Mouse (Mus musculus): ENCODE results near the gene Trit1. TPM values are rescaled to one million over a fixed set of nuclear protein-coding genes. Genes with fewer than 3 reads are reported as not detected.
"Not testable (repeated sequence)": the region's sequence is repeated elsewhere in the genome, so short reads cannot be mapped to it uniquely, and the experiment has no call there.

Trit1 gene
- total RNA-seq, 2 experiments from 2014 or later: 22.8 to 22.9 TPM

DNA sequence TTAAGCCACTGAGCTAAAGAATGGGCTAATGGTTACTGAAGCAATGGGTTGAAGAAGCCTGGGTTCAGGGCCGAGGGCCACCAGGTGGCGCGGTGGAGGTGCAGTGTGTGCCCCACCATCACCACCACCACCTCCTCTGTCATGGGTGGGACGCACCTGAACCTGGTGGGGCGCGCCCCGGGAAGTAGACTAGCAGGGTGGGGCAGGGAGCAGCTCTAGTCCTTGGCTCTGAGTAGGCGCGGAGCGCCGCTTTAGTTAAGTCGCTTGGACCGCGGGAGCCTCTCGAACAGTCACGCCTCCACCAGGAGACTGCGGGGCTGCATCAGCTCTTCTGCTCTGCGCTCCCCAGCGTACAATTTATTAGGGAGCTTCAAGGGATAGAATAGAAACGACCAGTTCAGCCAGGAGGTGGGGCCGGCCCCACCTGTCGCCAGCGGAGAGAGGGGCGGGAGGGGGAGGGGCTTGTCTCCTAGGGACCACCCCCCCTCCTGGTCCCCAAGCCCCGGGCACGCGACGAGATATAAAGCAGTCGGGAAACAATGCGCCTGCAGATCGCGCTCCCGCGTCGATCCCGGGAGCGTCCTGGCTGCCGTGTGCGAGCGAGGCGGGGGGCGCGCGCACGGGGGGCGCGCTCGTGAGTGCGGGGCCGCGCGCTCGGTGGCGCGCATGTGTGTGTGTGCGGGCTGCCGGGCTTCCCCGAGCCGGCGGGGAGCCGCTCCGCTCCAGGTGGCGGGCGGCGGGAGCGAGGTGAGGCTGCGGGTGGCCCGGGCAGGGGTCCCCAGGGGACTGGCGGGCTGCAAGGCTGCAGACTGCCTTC lies 20.8 kb upstream of the Trit1 start, which contains the start of gene Mycl:
Gene Mycl (plus strand): TSS at position 249 of the 817 bp plus-strand sequence.
- intact Hi-C loops (cut with DNase I): loop anchor here (1.0 to 10.0 kb wide), 3 partner anchors 57 to 259 kb away; no protein-coding TSS in a partner anchor

GRCm38 (mm10) chr4:122996221-122996617 lies 20.2 kb upstream of the Trit1 start:
- intact Hi-C loops (cut with DNase I): loop anchor here (5.0 to 10.0 kb wide), 2 partner anchors 56 to 259 kb away; no protein-coding TSS in a partner anchor

More for the DNA sequence above, 20.8 kb upstream of the Trit1 start, which contains the start of gene Mycl:
- DNase-seq (ENCODE audit: low spot score in 2 of 2): peak; percentile 80 to 90

GRCm38 (mm10) chr4:122996618-122997381 lies 19.6 kb upstream of the Trit1 start:
- intact Hi-C loops (cut with DNase I): loop anchor here (5.0 to 10.0 kb wide), 2 partner anchors 56 to 258 kb away; no protein-coding TSS in a partner anchor
- DNase-seq (ENCODE audit: low spot score in 2 of 2): peak; percentile 34 to 64

More at GRCm38 (mm10) chr4:122996221-122996617, 20.2 kb upstream of the Trit1 start:
- DNase-seq (ENCODE audit: low spot score in 2 of 2): peak in 1 of 2 experiments; percentile 44

DNA sequence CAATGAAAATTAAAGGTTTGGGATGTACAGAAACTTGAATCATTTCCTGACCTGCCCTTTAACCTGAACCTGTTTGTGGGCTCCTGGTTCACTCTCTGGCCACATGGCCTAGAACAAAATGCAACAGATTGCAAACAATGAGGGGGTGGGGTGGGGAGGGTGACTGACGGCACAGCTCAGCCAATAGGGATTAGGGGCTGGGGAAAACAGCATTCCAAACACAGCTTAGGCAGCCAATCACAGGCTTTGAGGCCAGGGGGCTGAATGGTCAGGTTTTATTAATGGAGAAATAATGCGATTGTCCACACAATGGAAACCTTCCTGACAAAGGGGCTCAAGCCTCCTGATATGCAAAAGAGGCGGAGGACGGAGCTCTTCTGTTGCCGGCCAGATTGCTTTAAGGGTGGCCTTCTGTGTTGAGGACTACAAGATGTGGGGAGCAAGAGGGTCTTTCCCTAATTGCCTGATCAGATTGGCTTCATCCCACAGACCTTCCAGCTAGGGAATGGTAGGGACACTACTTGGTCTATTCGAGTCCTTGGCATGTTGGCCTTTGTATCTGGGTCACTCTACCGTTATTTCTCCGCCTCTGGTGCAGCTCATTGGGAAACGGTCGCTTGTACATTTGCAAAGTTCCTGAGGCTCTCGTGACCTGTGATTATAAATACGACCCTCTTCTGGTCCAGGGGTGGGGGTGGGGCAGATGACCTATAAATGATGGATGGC lies 17.7 kb upstream of the Trit1 start:
- DNase-seq (ENCODE audit: low spot score in 2 of 2): peak in 1 of 2 experiments; percentile 38
- intact Hi-C loops (cut with DNase I): loop anchor here (5.0 to 10.0 kb wide), 2 partner anchors 54 to 256 kb away; no protein-coding TSS in a partner anchor

GRCm38 (mm10) chr4:122999263-122999691 lies 17.1 kb upstream of the Trit1 start:
- no peak for DNase-seq (ENCODE audit: low spot score in 2 of 2)
- intact Hi-C loops (cut with DNase I): loop anchor here (5.0 to 10.0 kb wide), 2 partner anchors 53 to 256 kb away; no protein-coding TSS in a partner anchor

- DNase-seq (ENCODE audit: low spot score in 2 of 2): no peak
- intact Hi-C loops (cut with DNase I): no loop called here
Measured at GRCm38 (mm10) chr4:123000130-123000529, 16.3 kb upstream of the Trit1 start.

GRCm38 (mm10) chr4:123000617-123001342 lies 15.6 kb upstream of the Trit1 start:
- DNase-seq (ENCODE audit: low spot score in 2 of 2): peak in 1 of 2 experiments; percentile 34
- intact Hi-C loops (cut with DNase I): no loop called here

GRCm38 (mm10) chr4:123005054-123005966 lies 11.1 kb upstream of the Trit1 start:
- intact Hi-C loops (cut with DNase I): no loop called here
- peak; percentile 85 to 91 for DNase-seq (ENCODE audit: low spot score in 2 of 2)

GRCm38 (mm10) chr4:123012501-123012900 lies 3.9 kb upstream of the Trit1 start:
- intact Hi-C loops (cut with DNase I); DNase-seq (ENCODE audit: low spot score in 2 of 2): not testable (repeated sequence)

DNA sequence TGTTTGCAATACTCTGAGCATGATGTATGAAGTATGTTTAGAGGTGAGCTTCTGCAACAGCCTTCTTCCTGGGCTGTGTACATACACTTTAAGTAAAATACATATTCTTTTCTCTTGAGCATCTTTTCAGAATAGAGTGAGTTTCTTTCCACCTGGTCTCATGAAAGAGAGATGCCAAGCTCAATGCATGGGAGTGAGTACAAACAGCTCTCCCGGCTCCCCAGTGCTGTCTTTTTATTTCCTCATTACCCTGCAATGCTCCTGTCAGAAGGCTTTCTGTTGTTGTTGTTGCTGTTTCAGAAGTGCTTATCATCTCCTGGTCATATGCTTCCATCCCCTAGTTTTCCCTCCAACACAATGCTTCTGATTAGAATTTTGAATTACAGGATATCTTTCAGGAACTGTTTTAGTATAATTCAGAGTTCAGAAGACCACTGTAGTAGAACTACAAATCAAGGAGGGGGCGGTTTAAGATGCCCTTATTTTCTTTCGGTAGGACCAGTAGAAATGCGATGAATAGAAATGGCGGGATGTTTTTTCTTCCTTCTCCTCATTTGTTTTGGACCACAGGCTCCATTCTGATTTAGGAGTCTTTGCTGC lies 3.0 kb upstream of the Trit1 start:
- intact Hi-C loops (cut with DNase I): no loop called here
- no peak for DNase-seq (ENCODE audit: low spot score in 2 of 2)

GRCm38 (mm10) chr4:123013949-123014406 lies 2.4 kb upstream of the Trit1 start:
- DNase-seq (ENCODE audit: low spot score in 2 of 2): peak; percentile 46 to 94
- intact Hi-C loops (cut with DNase I): no loop called here

- intact Hi-C loops (cut with DNase I): no loop called here
- DNase-seq (ENCODE audit: low spot score in 2 of 2): no peak
Measured at GRCm38 (mm10) chr4:123014501-123015282, 1.7 kb upstream of the Trit1 start.

- DNase-seq (ENCODE audit: low spot score in 2 of 2): no peak
- intact Hi-C loops (cut with DNase I): no loop called here
Measured at GRCm38 (mm10) chr4:123021591-123021990, 5.2 kb downstream of the Trit1 start.

DNA sequence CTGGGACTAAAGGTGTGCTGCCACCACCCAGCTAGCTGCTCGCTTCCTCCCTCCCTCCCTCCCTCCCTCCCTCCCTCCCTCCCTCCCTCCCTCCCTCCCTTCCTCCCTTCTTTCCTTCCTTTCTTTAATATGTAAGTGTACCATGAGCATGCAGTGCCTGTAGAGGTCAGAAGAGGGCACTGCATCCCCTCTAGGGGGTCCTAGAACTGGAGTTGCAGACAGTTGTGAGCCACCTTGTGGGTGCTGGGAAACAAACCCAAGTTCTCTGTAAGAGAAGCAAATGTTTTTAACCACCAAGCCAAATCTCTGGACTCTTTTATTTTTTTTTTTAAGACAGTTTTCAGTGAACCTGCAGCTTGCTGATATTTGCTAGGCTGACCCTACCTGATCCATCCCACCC lies 6.5 kb downstream of the Trit1 start:
- no peak for DNase-seq (ENCODE audit: low spot score in 2 of 2)
- intact Hi-C loops (cut with DNase I): no loop called here

- DNase-seq (ENCODE audit: low spot score in 2 of 2): no peak
- intact Hi-C loops (cut with DNase I): no loop called here
Measured at GRCm38 (mm10) chr4:123025418-123025817, 9.0 kb downstream of the Trit1 start.

DNA sequence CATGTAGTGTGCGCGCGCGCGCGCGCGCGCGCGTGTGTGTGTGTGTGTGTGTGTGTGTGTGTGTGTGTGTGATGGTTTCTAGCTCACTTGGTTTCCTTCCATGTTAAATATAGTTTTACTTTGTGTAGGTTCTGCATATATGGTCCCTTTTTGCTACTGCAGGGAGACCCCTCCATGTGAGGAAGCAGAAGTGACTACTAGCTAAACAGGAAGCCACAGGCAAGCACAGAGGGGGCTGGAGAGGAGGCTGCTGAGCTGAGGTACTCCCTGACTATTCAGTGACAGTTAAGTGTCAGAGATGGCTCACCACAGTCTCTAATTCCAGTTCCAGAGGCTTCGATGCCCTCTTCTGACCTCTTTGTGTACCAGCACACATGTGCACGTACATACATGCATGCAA lies 9.8 kb downstream of the Trit1 start:
- DNase-seq (ENCODE audit: low spot score in 2 of 2): no peak
- intact Hi-C loops (cut with DNase I): no loop called here

Measured in left cerebral cortex, postnatal 14 days (tissue).